Mouse (Mus musculus) spleen, adult 18-20 months (tissue): ENCODE measurements around the gene Myh11.

Experiments used
- DNase-seq, 2 experiments: peaks; one replicate each; pipeline ENCODE4 v3.0.0; 2022; ENCODE audit warnings: mixed read lengths in 2 of 2

Myh11 gene

DNA sequence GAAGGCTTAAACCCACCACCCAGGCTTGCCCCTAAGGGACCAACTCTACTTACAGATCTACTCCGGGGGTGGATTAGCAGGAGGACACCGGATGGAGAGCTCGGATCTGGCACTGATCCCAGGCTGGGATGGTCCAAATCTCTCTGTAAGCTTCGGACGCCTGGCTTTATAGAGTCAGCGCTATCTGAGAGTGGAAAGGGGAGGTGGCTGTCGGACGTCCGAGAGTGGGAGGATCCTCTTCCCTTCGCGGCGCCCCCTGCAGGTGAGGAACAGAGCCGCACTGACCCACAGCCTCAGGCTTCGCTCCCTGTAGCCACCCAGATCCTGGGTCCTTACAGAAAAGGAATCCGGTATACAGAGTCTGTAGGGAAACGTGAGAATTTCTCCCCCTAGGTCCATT lies at the start of gene Myh11:
Gene Myh11, minus strand, starts transcription at position 150 of the 400 bp plus-strand sequence.
- DNase-seq: peak; percentile 13 to 35

DNA sequence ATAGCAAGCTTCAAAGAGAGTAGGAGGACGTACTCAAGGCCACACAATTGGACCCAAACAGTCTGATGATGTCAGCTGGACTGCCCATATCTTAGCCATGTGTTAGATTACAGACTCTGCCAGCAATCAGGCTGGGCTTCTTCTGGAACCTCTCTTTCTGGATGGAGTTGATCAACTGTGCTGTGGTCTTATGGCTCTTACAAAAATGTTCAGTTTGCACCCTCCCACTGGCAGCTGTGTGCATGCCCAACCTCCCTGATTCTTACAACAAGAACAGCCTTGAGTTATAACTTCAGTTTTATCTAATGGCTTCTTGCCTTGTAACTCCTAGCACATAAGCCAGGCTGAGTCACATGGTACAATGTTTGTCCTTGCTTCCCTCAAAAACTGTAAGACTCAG lies 37.0 kb upstream of the Myh11 start:
- no peak for DNase-seq

DNA sequence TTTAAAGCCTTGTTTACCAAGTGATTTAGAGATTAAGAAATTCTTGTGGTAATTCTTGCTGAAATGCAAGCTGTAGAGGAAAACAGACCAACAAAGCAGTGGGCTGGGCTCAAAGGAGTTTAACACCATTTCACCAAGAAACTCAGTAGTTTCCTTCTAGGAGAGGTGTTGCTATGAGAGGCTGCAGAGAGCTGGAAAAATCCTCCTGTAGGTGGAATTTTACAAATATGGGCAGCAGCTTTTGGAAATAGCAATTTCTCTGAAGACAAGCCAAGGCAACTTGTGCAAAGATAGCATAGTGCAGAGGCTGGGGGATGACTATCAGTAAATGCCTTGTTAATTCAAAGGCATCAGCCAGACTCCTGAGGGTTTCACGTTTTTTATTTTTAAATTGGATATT lies 29.3 kb upstream of the Myh11 start:
- no peak for DNase-seq

DNA sequence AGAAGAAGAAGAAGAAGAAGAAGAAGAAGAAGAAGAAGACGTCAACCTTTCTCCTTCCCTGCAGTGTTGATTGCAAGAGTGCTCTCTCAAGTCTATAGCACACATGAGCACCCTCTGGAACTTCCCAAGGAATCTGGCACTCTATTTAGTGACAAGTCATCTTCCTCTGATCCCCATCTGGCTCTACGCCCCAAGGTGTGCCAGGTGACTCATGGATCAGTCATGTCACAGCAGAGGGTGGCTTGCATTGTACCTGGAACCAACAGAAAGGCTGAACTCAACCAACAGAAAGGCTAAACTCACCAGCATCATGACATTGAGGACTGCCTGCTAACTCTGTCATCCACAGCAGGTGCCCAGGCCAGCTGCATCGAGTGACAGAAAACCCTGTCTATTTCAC lies 28.5 kb upstream of the Myh11 start:
- no peak for DNase-seq

DNA sequence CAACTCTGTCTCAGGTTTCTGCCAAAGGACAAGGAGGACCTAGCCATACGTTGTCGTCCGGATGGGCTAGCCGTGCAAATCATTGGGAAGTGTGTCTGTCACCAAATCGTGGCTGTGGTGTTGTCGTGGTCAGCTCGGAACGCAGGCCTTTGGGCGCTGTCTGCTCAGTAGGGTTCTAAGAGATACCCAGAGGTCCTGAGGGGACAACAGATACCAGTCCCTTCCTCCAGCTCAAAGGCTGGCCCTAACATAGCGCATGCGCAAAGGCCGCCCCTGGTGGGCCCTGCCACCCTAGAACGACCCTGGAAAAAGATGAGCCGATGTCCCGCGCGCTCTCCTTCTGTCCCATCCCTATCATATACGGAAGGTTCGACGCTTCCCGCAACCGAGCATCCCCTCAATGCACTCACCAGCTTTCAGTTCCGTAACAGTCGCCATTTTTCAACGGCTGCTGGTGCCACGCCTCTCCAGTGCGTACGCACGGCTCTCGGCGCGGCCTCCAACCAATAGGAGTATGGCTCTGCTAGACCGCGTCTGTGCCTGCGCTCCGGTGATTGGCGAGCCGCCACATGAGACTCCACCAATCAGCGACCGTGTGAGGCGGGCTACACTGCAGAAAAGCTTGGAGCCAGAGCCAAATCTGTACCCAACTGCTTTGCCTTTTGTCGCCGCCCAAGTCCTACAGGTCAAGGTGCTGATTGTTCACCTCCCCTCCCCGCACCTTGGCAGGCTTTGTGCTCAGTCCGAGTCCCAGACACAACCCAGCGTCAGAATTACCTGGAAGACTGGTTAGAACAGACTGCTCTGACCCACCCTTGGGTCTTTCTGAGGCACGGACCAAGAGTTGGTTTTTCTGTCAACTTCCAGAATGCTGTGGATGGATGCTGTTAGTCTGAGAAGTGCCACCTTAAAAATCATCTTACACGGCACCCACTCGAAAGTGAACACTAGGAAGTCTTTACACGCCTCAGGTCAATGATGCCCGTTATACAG lies 26.0 kb upstream of the Myh11 start, which contains the start of gene Fopnl:
Gene Fopnl, minus strand, starts transcription at position 522 of the 993 bp plus-strand sequence.
- peak; percentile 89 to 91 for DNase-seq

DNA sequence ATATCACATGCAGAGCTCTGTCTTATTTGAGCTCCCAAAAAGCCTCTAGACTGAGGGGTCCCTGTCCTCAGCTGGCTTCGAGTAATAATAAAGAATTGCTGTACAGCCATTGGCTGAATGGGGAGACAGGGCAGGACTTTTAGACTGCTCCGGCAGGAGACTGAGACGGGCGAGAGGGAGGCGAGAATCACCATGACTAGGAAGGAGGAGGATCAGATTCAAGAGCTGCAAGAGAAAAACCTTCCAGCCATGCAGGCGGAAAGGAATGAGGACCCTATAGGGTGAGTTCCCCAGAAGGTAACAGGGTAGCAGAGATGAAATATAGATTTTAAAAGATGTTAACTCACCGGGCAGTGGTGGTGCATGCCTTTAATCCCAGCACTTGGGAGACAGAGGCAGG lies 21.7 kb upstream of the Myh11 start:
- DNase-seq: no peak

DNA sequence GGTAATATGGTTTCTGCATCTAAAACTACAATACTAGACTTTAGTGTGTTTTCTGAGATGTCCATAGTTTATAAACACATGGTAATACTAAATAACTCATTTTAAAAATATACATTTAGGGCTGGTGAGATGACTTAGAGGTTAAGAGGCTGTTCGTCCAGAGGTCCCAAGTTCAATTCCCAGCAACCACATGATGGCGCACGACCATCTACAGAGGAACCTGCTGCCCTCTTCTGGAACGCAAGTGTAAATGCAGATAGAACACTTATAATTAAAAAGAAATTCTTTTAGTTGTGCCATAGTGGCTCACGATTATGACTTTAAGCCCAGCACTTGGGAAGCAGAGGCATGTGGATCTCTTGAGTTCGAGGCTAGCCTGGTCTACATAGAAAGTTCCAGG lies 20.2 kb upstream of the Myh11 start:
- DNase-seq: peak in 1 of 2 experiments; percentile 43

DNA sequence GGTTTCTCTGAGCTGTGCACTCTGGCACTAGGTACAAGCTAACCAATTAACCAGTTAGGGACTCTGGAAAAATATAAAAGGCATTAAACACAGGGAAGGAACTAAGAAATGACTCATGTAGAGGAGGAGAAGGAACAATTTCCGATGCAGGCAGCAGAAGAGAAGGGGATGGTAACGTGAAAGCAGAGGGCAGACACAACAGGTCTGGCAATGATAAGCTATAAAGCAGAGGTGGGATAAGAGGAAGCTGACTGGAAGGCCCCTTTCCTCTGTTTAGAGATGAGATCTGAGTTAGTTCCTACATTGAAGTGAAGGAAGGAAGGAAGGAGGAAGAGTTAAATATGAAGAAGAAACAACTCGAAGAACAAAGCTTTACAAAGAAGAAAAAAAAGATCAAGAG lies 18.7 kb upstream of the Myh11 start:
- no peak for DNase-seq

DNA sequence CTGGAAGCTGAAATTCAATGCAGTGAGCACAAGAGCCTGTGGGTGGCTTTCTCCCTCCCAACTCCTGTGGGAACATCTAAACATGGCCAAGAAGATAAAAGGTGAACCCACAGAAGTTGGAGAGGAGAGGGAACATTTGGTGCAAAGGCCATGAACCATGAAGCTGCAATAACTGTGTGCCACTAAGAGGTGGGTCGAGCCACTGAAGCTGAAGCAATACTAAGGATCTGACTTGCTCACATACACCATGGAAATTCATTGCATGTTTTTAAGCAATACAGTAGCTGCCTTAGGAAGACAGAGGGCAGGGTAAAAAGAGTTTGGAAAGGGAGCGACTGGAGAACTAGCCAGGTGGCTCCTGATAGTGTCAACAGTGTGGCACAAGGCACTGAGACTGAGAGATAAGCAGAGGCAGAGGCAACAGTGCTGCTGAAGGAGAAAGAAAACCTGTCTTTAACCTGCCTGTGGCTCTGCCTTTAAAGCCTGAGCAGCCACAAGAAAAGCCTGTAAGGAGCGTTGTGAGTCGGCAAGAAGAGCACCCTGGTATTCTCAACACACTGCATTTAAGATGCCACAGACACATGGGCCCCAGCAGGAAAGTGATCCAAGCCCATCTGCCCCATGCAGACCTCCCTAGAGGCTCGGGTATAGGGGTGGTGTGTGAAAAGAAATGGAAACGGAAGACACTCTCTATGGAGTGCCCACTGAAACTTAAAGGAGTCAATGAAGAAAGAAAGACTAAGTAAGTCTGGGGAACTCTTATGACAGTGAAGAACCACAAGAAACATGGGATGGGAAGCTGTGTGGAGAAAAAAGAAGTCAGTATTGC lies 17.3 kb upstream of the Myh11 start:
- DNase-seq: no peak

DNA sequence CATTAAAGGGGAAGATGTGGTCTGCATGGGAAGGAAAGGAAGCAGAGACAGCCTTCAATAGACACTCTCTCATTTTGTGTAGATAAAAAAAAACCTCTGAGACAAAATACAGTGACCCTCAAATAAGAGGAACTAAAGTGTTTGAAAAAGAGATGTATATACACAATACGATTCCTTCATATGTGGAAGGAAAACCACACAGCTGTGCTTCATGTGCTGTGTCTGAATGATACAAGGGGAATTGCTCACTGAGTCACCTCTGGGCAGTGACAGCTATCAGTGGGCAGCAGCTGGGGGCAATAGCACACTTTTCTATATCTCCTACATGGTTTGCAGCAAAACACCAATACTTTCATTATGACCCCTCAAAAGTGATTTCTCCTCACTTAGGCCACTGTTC lies 16.2 kb upstream of the Myh11 start:
- no peak for DNase-seq

DNA sequence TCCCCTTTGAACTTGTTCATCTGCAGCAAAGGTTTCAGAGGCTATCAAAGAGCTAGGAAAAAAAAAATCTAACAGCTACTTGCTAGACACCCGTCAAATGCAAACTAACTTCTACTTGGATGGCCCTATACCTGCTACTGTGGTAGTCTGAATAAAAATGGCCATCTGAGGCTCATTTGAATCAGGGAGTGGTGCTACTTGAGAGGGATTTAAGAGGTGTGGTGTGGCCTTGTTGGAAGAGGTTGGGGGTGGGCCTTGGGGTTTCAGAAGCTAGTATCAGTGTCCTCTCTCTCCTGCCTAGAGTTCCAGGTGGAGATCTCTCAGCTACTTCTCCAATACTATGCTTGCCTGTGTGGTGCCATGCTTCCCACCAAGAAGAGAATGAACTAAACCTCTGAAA lies 15.3 kb upstream of the Myh11 start:
- no peak for DNase-seq

DNA sequence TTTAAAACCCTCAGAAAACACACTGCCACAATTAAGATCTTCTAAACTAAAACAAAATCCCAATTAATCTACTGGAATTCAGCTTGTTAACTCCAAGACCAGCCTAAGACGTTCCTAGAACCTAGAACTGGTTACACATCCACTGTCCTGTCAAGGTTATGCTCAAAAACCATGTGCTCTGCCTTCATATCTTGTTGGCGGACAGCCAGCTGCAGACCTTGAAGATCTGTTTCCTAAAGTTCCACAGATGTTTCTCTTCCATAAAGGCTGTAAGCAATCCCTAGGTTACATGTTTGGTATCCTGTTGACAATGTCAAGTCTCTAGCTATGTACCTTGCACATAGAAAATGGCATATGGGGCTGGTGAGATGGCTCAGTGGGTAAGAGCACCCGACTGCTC lies 13.6 kb upstream of the Myh11 start:
- DNase-seq: no peak

DNA sequence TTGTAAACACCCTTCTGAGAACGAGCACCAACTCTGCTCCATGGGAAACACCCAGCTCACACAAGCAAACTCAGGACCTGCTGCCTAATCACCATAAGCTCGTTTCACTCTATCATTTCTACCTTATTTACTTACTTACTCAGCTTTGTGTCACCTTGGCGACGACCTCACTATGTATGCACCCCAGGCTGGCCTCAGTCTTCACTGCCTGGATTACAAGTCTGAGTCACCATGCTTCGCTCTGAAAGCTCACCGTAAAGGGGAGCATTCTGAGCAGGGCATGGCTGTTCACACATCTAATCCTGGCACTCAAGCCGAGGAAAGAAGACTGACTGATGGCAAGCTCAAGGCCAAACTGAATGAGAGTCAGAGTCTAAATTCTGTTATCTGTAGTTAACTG lies 12.5 kb upstream of the Myh11 start:
- no peak for DNase-seq

DNA sequence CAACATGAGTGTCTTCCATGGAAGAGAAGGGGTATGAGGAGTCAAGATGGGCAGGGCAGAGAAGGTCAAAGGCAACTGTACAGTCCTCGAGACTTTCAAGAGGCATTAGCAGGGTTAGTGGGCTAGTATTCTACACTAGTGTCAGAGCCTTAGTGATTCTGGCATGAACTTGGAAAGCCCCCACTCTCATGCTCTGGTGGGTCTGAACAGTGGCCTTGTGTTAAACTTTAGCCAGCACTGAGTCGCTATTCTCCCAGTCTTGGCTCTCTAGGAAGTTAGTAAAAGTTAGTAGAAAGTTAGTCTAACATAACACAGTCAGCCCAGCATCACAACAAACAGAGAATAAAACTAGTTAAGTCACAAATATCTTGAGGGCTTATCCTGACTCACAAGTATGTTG lies 12.0 kb upstream of the Myh11 start:
- DNase-seq: no peak

DNA sequence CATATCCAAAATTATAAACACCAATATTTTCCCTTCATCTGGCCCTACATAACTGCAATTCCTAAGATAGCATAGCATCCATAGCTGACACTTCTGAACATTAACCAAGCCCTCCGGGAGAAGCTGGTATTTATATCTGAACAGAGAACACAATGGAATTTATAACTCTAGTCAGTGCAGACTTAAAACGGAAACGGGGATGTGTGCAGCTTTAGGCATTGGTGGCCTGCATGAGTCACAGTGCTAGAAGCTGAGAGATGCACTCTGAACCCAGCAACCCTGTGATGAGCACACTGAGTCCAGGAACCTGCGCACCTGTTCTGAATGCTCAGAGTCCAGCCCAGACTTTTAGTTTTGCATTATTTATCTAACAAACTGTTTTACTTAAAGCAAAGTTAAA lies 7.3 kb upstream of the Myh11 start:
- DNase-seq: no peak

DNA sequence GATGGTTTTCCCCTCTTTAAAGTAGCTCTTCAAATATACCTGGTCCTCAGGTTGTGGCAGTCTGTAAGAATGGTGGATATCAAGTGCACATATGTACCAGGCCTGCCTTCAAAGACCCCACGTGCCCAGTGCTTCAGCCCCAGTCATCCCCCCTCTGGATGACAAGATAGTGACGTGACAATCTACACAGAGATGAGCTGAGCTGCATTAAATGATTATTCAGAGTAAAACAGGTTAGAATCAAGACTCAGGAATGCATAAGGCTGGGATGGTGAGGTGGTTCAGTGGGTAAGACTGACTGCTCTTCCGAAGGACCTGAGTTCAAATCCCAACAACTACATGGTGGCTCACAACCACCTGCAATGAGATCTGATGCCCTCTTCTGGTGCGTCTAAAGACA lies 6.6 kb upstream of the Myh11 start:
- no peak for DNase-seq

DNA sequence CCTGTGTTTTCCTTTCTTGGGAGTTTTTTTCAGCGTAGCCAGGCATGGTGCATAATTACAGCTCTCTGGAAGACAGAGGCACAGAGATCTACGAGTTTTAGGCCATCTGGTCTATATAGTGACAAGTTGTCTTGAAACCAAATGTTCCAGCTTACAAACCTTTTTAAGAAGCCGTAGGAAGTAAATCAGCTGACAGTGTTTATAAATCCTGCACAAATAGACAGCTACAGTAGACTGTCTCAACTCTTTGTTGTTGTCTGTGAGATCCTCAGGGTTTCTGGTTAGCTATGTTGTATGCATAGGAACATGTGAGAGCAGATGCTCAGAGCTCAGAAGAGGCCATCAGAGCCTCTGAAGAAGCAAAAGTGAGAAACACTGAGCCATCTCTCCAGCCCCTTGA lies 6.0 kb upstream of the Myh11 start:
- no peak for DNase-seq

DNA sequence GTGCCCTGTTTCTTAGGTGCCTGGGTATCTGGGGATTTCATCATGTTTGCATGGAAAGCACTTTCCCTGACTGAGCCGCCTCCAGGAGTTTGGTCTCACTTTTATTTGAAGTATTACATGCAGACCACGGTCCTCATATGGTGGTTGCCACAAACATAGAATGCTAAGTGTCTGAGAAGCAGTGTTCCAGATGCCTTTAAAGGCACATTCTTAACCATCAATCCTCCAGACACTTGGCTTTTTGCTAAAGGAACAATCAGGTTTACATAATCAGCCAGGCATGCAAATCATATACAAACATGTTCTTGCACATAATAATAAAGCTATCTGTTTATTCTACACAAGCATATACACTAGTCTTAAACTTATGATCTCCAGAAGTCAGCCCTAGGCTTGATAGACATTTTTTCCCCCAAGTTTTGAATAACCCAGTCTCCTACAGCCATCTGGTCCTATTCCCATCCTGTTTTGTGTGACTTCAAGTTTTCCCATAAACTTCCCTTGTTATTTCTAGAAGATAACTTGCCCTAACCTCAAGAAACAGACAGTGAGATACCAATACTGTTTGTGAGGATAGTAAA lies 5.5 kb upstream of the Myh11 start:
- DNase-seq: no peak

DNA sequence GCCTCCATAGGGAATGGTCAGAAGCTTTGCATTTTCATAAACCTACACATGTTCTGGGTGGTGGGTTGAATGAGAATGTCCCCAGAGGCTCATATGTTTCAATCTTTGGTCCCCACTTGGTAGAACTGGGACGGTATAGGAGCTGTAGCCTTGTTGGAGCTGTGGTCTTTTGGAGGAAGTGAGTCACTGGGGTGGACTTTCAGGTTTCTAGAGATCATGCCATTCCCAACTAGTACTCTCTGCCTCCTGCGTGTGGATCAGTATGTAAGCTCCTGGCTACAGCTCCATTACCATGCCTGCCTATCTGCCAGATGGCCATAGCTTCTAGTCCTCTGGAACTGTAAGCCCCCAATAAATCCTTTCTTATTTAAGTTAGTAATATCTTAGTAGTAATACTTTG lies 4.1 kb upstream of the Myh11 start:
- DNase-seq: no peak

DNA sequence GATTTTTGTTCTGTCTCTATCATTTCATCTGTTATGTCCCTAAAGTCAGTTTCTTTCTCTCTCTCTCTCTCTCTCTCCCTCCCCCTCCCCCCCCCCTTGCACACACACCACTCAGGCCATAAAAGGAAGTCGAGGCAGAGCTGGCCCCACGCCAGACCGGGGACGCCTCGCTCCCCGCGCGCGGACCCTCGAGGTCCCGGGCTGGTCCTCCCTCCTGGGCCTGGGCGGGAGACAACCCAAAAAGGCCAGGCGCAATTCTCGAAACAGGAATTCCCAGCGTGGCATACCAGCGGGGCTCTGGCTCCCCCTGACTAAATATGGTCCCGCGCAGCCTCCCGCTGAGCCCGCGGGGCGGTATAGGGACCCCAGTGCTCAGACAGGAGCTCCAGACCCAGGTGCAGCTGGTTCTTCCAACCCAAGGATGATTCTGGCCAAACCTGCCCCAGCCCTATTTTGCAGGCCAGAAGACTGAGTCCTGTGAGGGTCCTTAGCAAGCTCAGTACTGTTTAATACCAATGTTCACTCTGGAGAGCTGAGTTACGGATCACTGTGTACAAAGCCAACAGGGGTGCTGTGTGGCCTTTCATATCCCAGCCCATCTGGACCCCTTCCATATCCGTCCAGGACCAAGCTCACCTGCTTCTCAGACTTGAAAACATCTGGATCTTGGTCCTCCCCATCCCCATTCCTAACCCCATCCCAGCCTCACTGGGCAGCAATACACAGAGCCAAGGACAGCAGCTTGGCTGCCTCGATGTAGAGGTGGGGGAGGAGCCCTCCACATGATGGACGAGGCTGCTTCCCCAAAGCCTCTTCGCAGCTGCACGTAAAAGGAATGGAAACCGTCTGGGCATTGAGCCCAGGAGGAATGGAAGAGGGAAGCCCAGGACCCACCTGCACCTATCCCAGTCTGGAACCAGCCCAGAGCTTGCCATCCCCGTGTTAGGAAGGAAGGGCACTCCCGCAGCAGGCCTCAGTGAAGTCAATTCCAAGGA lies 1.3 kb upstream of the Myh11 start:
- DNase-seq: no peak

DNA sequence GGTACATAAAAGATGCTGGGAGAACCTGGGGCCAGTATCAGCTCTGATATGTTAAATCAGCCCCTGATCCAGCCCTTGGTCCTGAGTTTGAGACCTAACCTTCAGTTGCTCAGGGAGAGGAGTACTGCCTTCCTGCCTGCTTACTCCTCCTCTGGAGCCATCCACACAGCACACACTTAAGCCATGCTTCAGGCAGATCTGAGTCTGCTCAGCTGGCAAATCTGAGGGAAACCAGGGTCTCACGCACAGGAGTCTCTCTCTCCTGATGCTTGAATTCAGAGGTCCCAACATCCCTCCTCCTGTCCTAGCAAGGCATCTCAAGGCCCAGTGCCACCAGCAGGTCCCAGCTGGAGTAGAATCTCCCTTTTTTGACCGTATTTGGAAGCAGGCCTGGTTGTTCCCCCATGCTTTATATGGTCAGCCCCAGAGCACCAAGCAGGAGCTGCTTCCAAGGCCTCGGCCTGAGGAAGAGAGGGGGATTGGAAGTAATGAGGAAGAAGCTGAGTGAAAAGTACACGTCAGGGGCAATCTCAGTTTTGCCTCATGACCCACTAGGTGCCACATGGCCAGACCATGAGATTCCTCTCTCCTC lies 18.7 kb downstream of the Myh11 start:
- DNase-seq: no peak
